Mouse (Mus musculus) MEL (cell line): ENCODE data around the gene Zc3hav1. TPM values are rescaled to one million over a fixed set of nuclear protein-coding genes. Genes with fewer than 3 reads are reported as not detected.

Experiments used
- DNase-seq: peaks from one replicate; pipeline ENCODE4 v3.0.0; 2011; ENCODE audit warnings: low read depth, low spot score
- H3K27ac ChIP-seq: 2 replicates; pipeline ENCODE4 v1.5.1; 2012; ENCODE audit warnings: low read depth, mild to moderate bottlenecking, control low read depth, low read length, moderate library complexity; ENCODE audit not compliant: control insufficient read depth
- H3K27me3 ChIP-seq, 2 experiments: fragments of 150-350 bp in 1 of 2; sonication (generic) in 1 of 2; 2 replicates each; pipeline ENCODE4 v1.6.1; 2012; ENCODE audit warnings: low read length in 2 of 2, mild to moderate bottlenecking in 2 of 2, improper control_type of control experiment in 1 of 2, moderate library complexity in 1 of 2; ENCODE audit not compliant: insufficient read depth in 2 of 2, control insufficient read depth in 1 of 2
- H3K36me3 ChIP-seq, 2 experiments: 2 replicates each; pipeline ENCODE4 v1.6.1; 2012 to 2014; ENCODE audit warnings: low read length in 2 of 2, improper control_type of control experiment in 1 of 2, inconsistent platforms in 1 of 2, mild to moderate bottlenecking in 1 of 2; ENCODE audit not compliant: insufficient read depth in 2 of 2, control insufficient read depth in 1 of 2
- H3K4me1 ChIP-seq, 2 experiments: fragments of 150-350 bp in 1 of 2; sonication (generic) in 1 of 2; 2 replicates each; pipeline ENCODE4 v1.6.1; 2012; ENCODE audit warnings: low read length in 2 of 2, improper control_type of control experiment in 1 of 2, mild to moderate bottlenecking in 1 of 2; ENCODE audit not compliant: insufficient read depth in 2 of 2, control insufficient read depth in 1 of 2
- H3K4me3 ChIP-seq, 2 experiments: fragments of 150-350 bp in 1 of 2; sonication (generic) in 1 of 2; 2 replicates each; pipeline ENCODE4 v1.5.1; 2012; ENCODE audit warnings: low read depth in 2 of 2, low read length in 2 of 2, mild to moderate bottlenecking in 2 of 2, moderate library complexity in 2 of 2, control low read depth in 1 of 2, improper control_type of control experiment in 1 of 2; ENCODE audit not compliant: control insufficient read depth in 1 of 2, insufficient read depth in 1 of 2
- H3K79me2 ChIP-seq: 2 replicates; pipeline ENCODE4 v1.6.1; 2012; ENCODE audit warnings: mild to moderate bottlenecking, low read length, moderate library complexity; ENCODE audit not compliant: control insufficient read depth, poor library complexity, insufficient read depth
- H3K9ac ChIP-seq: 2 replicates; pipeline ENCODE4 v1.6.1; 2012; ENCODE audit warnings: low read depth, mild to moderate bottlenecking, control low read depth, low read length, moderate library complexity; ENCODE audit not compliant: control insufficient read depth, poor library complexity, severe bottlenecking
- H3K9me3 ChIP-seq: fragments of 150-350 bp; sonication (generic); replicated peaks from 2 replicates; pipeline ENCODE4 v1.6.1; 2012; ENCODE audit warnings: mild to moderate bottlenecking, low read length, improper control_type of control experiment, moderate library complexity; ENCODE audit not compliant: insufficient read depth
- CHD1 ChIP-seq: IDR thresholded peaks from 2 replicates; pipeline ENCODE4 v1.6.1; 2012; ENCODE audit warnings: low read depth, mild to moderate bottlenecking, inconsistent platforms, low read length, improper control_type of control experiment
- CTCF ChIP-seq, 3 experiments: IDR thresholded peaks in 2 of 3; conservative IDR thresholded peaks in 1 of 3; 2 replicates each; pipeline ENCODE4 v1.5.1; 2011 to 2012; ENCODE audit warnings: low read length in 3 of 3, low read depth in 2 of 3, mild to moderate bottlenecking in 2 of 3, improper control_type of control experiment in 1 of 3, inconsistent platforms in 1 of 3, mixed read lengths in 1 of 3, moderate library complexity in 1 of 3; ENCODE audit not compliant: control insufficient read depth in 1 of 3, insufficient read depth in 1 of 3, poor library complexity in 1 of 3, severe bottlenecking in 1 of 3
- E2F4 ChIP-seq: IDR thresholded peaks from 2 replicates; pipeline ENCODE4 v1.6.1; 2011; ENCODE audit warnings: low read depth, low read length, improper control_type of control experiment, borderline replicate concordance
- ELF1 ChIP-seq: IDR thresholded peaks from 2 replicates; pipeline ENCODE4 v1.6.1; 2014; ENCODE audit warnings: low read depth, mild to moderate bottlenecking, inconsistent platforms, low read length, improper control_type of control experiment, moderate library complexity
- EP300 ChIP-seq, 2 experiments: IDR thresholded peaks; 2 replicates each; pipeline ENCODE4 v1.6.1; 2011; ENCODE audit warnings: improper control_type of control experiment in 2 of 2, low read length in 2 of 2, low read depth in 1 of 2, mild to moderate bottlenecking in 1 of 2
- ETS1 ChIP-seq: IDR thresholded peaks from 2 replicates; pipeline ENCODE4 v1.6.1; 2012; ENCODE audit warnings: low read depth, mild to moderate bottlenecking, inconsistent platforms, low read length, improper control_type of control experiment, moderate library complexity
- GATA1 ChIP-seq: IDR thresholded peaks from 2 replicates; pipeline ENCODE4 v1.6.1; 2011; ENCODE audit warnings: low read depth, low read length, improper control_type of control experiment
- HCFC1 ChIP-seq: IDR thresholded peaks from 2 replicates; pipeline ENCODE4 v1.6.1; 2012; ENCODE audit warnings: low read depth, mild to moderate bottlenecking, inconsistent platforms, low read length, improper control_type of control experiment, moderate library complexity
- JUND ChIP-seq: IDR thresholded peaks from 2 replicates; pipeline ENCODE4 v1.6.1; 2011; ENCODE audit warnings: low read depth, mild to moderate bottlenecking, improper control_type of control experiment, low read length
- KAT2A ChIP-seq: conservative IDR thresholded peaks from 2 replicates; pipeline ENCODE4 v1.6.1; 2012; ENCODE audit warnings: low read depth, low read length, improper control_type of control experiment, inconsistent platforms
- MAFK ChIP-seq: IDR thresholded peaks from 2 replicates; pipeline ENCODE4 v1.6.1; 2011; ENCODE audit warnings: low read depth, mild to moderate bottlenecking, low read length, improper control_type of control experiment, borderline replicate concordance
- MAX ChIP-seq: IDR thresholded peaks from 2 replicates; pipeline ENCODE4 v1.6.1; 2011; ENCODE audit warnings: low read length, improper control_type of control experiment
- MXI1 ChIP-seq: IDR thresholded peaks from 2 replicates; pipeline ENCODE4 v1.6.1; 2011; ENCODE audit warnings: mild to moderate bottlenecking, low read depth, low read length, improper control_type of control experiment
- MYB ChIP-seq: IDR thresholded peaks from 2 replicates; pipeline ENCODE4 v1.6.1; 2011; ENCODE audit warnings: mild to moderate bottlenecking, low read depth, low read length, improper control_type of control experiment
- NELFE ChIP-seq: IDR thresholded peaks from 2 replicates; pipeline ENCODE4 v1.6.1; 2011; ENCODE audit warnings: low read depth, low read length, improper control_type of control experiment
- NRF1 ChIP-seq: IDR thresholded peaks from 2 replicates; pipeline ENCODE4 v1.6.1; 2014; ENCODE audit warnings: low read depth, mild to moderate bottlenecking, inconsistent platforms, low read length, improper control_type of control experiment, moderate library complexity; ENCODE audit not compliant: poor library complexity, insufficient read depth, severe bottlenecking
- POLR2A ChIP-seq, 2 experiments: IDR thresholded peaks; 2 replicates each; pipeline ENCODE4 v1.6.1; 2011 to 2012; ENCODE audit warnings: low read length in 2 of 2, mild to moderate bottlenecking in 2 of 2, control low read depth in 1 of 2, improper control_type of control experiment in 1 of 2, low read depth in 1 of 2, moderate library complexity in 1 of 2; ENCODE audit not compliant: control insufficient read depth in 1 of 2, insufficient read depth in 1 of 2, poor library complexity in 1 of 2
- POLR2AphosphoS2 ChIP-seq: IDR thresholded peaks from 2 replicates; pipeline ENCODE4 v1.6.1; 2011; ENCODE audit warnings: low read length, improper control_type of control experiment
- POLR2AphosphoS5 ChIP-seq: IDR thresholded peaks from 2 replicates; pipeline ENCODE4 v1.6.1; 2012; ENCODE audit warnings: low read depth, borderline replicate concordance, mild to moderate bottlenecking, inconsistent platforms, low read length, moderate library complexity, mixed read lengths
- RCOR1 ChIP-seq: IDR thresholded peaks from 2 replicates; pipeline ENCODE4 v1.6.1; 2012; ENCODE audit warnings: low read depth, mild to moderate bottlenecking, inconsistent platforms, low read length, improper control_type of control experiment
- SIN3A ChIP-seq: IDR thresholded peaks from 2 replicates; pipeline ENCODE4 v1.6.1; 2012; ENCODE audit warnings: low read length, improper control_type of control experiment, inconsistent platforms
- SMC3 ChIP-seq: IDR thresholded peaks from 2 replicates; pipeline ENCODE4 v1.6.1; 2011; ENCODE audit warnings: low read depth, low read length, improper control_type of control experiment
- TAL1 ChIP-seq: IDR thresholded peaks from 2 replicates; pipeline ENCODE4 v1.6.1; 2012; ENCODE audit warnings: mild to moderate bottlenecking, inconsistent platforms, low read length, moderate library complexity, mixed read lengths
- TCF12 ChIP-seq: IDR thresholded peaks from 2 replicates; pipeline ENCODE4 v1.6.1; 2014; ENCODE audit warnings: low read depth, mild to moderate bottlenecking, inconsistent platforms, low read length, improper control_type of control experiment, moderate library complexity
- UBTF ChIP-seq: IDR thresholded peaks from 2 replicates; pipeline ENCODE4 v1.6.1; 2012; ENCODE audit warnings: low read depth, mild to moderate bottlenecking, inconsistent platforms, low read length, improper control_type of control experiment, moderate library complexity, borderline replicate concordance; ENCODE audit not compliant: insufficient read depth
- USF1 ChIP-seq: IDR thresholded peaks from 2 replicates; pipeline ENCODE4 v1.6.1; 2014; ENCODE audit warnings: low read depth, mild to moderate bottlenecking, inconsistent platforms, low read length, improper control_type of control experiment, moderate library complexity
- USF2 ChIP-seq, 2 experiments: IDR thresholded peaks; 2 replicates each; pipeline ENCODE4 v1.6.1; 2011 to 2012; ENCODE audit warnings: improper control_type of control experiment in 2 of 2, low read length in 2 of 2, borderline replicate concordance in 1 of 2, inconsistent platforms in 1 of 2, low read depth in 1 of 2, mild to moderate bottlenecking in 1 of 2; ENCODE audit not compliant: insufficient read depth in 1 of 2
- ZC3H11A ChIP-seq: IDR thresholded peaks from 2 replicates; pipeline ENCODE4 v1.6.1; 2012; ENCODE audit warnings: low read depth, mild to moderate bottlenecking, inconsistent platforms, low read length, improper control_type of control experiment
- ZKSCAN1 ChIP-seq: IDR thresholded peaks from 2 replicates; pipeline ENCODE4 v1.6.1; 2012; ENCODE audit warnings: low read depth, mild to moderate bottlenecking, inconsistent platforms, low read length, improper control_type of control experiment, moderate library complexity
- ZMIZ1 ChIP-seq: IDR thresholded peaks from 2 replicates; pipeline ENCODE4 v1.6.1; 2012; ENCODE audit warnings: low read depth, mild to moderate bottlenecking, inconsistent platforms, low read length, improper control_type of control experiment, moderate library complexity
- polyA plus RNA-seq, 2 experiments: library from polyadenylated mRNA; stranded (reverse) in 1 of 2; unstranded in 1 of 2; fragments of >175 nt in 1 of 2; fragments of >200 nt in 1 of 2; gene quantifications; 2 replicates each; pipeline versions ENCODE4 v1.2.1 to v1.2.4; 2012; ENCODE audit warnings: low replicate concordance in 2 of 2, low read depth in 1 of 2; ENCODE audit not compliant: insufficient read length in 2 of 2, insufficient read depth in 1 of 2, missing spikeins in 1 of 2
- total RNA-seq: library from RNA; depleted of rRNA; stranded (reverse); fragments of 300-350 nt; gene quantifications from 2 replicates; pipeline ENCODE4 v1.2.3, GENCODE M21; 2012

The Zc3hav1 gene
- total and polyA plus RNA-seq, 3 experiments = 66.6 to 71.0 (median 68.3) TPM

GRCm38 (mm10) chr6:38353181-38353580, 1.2 kb downstream of the Zc3hav1 start:
- TF ChIP-seq TCF12 (no peak), CHD1 (peak; percentile 77; the same call in 1 of the 2 replicates), SIN3A (peak; percentile 38; the same call in 1 of the 2 replicates)
- peak overlapping the region; percentile 92 for H3K27ac ChIP-seq
- peaks cover 0 to 26% of the 10 kb centered on the region in 2 experiments for H3K4me1 ChIP-seq
- peak; percentile 55 for DNase-seq
- H3K36me3 ChIP-seq = peaks cover 10 to 29% of the 10 kb centered on the region in 2 experiments
- no peaks in the 10 kb centered on the region for H3K27me3 ChIP-seq
- H3K9me3 ChIP-seq = no peaks in the 10 kb centered on the region
- peak overlapping the region; percentile 93 to 97 for H3K4me3 ChIP-seq
- H3K9ac ChIP-seq = peak overlapping the region; percentile 90
- peaks cover 52% of the 10 kb centered on the region for H3K79me2 ChIP-seq

- Histone ChIP-seq H3K27ac (peak overlapping the region; percentile 92), H3K27me3 (no peaks in the 10 kb centered on the region), H3K4me1 (peaks cover 0 to 27% of the 10 kb centered on the region in 2 experiments; a peak in 3 of 4 replicates), H3K79me2 (peaks cover 59% of the 10 kb centered on the region), H3K4me3 (peak overlapping the region; percentile 93 to 97), H3K9ac (peak overlapping the region; percentile 90), H3K9me3 (no peaks in the 10 kb centered on the region), H3K36me3 (peaks cover 12 to 32% of the 10 kb centered on the region in 2 experiments)
- TF ChIP-seq E2F4 (no peak), SIN3A (no peak), USF1 (no peak), SMC3 (no peak), ZMIZ1 (no peak), TCF12 (no peak), MAFK (no peak), MYB (no peak), RCOR1 (peak; percentile 12), POLR2AphosphoS5 (no peak), UBTF (no peak), ZC3H11A (no peak), HCFC1 (no peak), TAL1 (no peak), GATA1 (no peak), JUND (no peak), NRF1 (peak; percentile 57; the same call in 1 of the 2 replicates), ETS1 (no peak; the same call in 1 of the 2 replicates), EP300 (IDR thresholded peaks at IDR 0.05; ENCODE audit: low read depth in 1 of 2, low read length in 2 of 2) (no peak), ELF1 (no peak), CTCF (IDR thresholded peaks at IDR 0.05 in 2 of 3, conservative IDR thresholded peaks at IDR 0.05 in 1 of 3; ENCODE audit: control insufficient read depth in 1 of 3, insufficient read depth in 1 of 3, low read depth in 2 of 3, low read length in 3 of 3, poor library complexity in 1 of 3, severe bottlenecking in 1 of 3) (0 out of 6 replicates have a peak, but pooled peaks of 1 of the 3 experiments have one; percentile 4), MAX (no peak), POLR2AphosphoS2 (no peak), MXI1 (no peak), ZKSCAN1 (no peak), NELFE (no peak; the same call in 1 of the 2 replicates), POLR2A (IDR thresholded peaks at IDR 0.05; ENCODE audit: control insufficient read depth in 1 of 2, insufficient read depth in 1 of 2, low read depth in 1 of 2, low read length in 2 of 2, poor library complexity in 1 of 2) (peak in 1 of 2 experiments; percentile 26; a peak in 1 of 4 replicates), USF2 (IDR thresholded peaks at IDR 0.05; ENCODE audit: borderline replicate concordance in 1 of 2, insufficient read depth in 1 of 2, low read depth in 1 of 2, low read length in 2 of 2) (no peak), KAT2A (no peak)
- peak; percentile 81 for DNase-seq
Measured at GRCm38 (mm10) chr6:38352451-38352850, 2.0 kb downstream of the Zc3hav1 start.
